Mouse (Mus musculus) lung, postnatal 4 days (tissue): ENCODE data around the gene Nmral1.
"Not testable (repeated sequence)": the region's sequence is repeated elsewhere in the genome, so short reads cannot be mapped to it uniquely, and the experiment has no call there.

ENCODE experiments used
- DNase-seq, 2 experiments: peaks; one replicate each; pipeline ENCODE4 v3.0.0; 2021

The Nmral1 gene

GRCm38 (mm10) chr16:4718753-4719518 is at the start of gene Nmral1:
TSS of gene Nmral1 (minus strand) at chr16:4719356.
- DNase-seq, result peak; percentile 71

DNA sequence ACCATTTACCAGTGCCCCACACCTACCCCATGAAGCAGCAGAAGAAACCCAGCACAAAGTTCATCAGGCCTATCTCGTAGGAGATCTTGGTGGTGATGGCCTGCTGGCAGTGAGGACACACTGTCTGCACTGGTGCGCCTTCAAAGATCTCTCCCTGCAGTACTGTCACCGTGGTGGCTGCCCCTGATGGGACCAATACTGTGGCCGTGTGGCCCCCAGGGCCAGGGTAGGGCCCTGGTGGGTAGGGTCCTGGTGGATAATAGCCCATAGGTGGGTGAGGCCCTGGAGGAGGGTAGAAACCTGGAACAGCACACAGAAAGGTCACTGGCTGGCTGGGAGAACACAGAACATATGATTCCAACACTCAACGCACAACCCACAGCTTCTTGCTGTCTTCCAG is 49.6 kb upstream of the Nmral1 start:
- no peak for DNase-seq

DNA sequence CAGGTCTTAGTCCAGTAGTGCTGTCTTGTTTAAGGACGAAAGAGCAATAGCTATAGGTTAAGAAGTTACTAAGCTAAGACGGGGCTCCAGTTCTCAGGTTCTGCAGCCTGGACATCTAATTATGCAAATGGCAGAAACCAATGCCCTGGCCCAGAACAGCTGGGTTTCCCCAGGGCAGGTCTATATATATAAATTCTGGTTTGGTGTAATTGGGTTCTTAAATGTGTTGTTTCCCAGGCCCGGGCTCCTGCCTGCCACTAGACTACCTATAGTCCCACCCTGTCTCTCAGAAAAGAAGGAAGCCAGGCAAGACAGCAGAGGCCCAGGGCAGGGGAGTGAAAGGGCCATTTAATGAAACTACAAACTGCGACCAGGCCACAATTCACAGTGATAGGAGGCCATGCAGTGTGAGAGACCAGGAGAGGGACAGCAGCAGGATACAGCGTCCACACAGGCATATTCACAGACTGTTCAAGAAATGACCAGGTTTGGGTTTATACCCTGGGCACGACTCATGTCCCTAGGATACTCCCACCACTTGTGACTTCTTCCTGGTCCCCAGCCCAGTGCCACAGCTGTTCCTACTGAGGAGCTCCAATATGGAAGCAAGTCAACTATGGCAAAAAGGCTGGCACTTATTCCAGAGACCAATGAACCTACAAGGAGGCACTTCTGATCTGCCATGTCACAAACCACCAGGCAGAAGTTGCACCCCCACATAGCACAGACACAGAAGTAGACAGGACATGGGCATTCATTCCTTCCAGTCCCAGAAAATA is 48.0 kb upstream of the Nmral1 start:
- DNase-seq, result no peak

GRCm38 (mm10) chr16:4765852-4766251 is 46.7 kb upstream of the Nmral1 start:
- no peak for DNase-seq

GRCm38 (mm10) chr16:4763276-4763675 is 44.1 kb upstream of the Nmral1 start:
- DNase-seq, result peak in 1 of 2 experiments; percentile 41

GRCm38 (mm10) chr16:4762437-4762836 is 43.3 kb upstream of the Nmral1 start:
- DNase-seq, result no peak

- not testable (repeated sequence) for DNase-seq
Observed at GRCm38 (mm10) chr16:4756660-4757335, 37.6 kb upstream of the Nmral1 start.

GRCm38 (mm10) chr16:4754045-4754444 is 34.9 kb upstream of the Nmral1 start:
- DNase-seq, result no peak

GRCm38 (mm10) chr16:4752155-4752554 is 33.0 kb upstream of the Nmral1 start:
- DNase-seq, result no peak

- no peak for DNase-seq
Observed at GRCm38 (mm10) chr16:4742186-4742585, 23.0 kb upstream of the Nmral1 start.

DNA sequence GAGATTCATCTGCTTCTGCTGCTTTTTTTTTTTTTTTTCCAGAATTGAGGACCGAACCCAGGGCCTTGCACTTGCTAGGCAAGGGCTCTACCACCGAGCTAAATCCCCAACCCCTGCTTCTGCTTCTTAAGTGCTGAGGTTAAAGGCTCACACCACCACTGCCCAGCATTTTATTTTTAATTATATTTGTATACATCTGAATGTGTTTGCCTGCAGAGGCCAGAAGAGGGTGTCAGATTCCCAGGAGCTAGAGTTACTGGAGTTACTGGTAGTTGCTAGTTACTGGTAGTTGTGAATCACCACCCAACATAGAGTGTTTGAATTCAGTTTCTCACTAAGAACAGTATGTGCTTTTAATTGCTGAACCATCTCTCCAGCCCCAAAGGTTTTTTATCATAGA is 20.8 kb upstream of the Nmral1 start:
- DNase-seq, result no peak

- no peak for DNase-seq
Observed at GRCm38 (mm10) chr16:4736262-4736661, 17.1 kb upstream of the Nmral1 start.

GRCm38 (mm10) chr16:4730776-4731358 is 11.7 kb upstream of the Nmral1 start:
- no peak for DNase-seq

DNA sequence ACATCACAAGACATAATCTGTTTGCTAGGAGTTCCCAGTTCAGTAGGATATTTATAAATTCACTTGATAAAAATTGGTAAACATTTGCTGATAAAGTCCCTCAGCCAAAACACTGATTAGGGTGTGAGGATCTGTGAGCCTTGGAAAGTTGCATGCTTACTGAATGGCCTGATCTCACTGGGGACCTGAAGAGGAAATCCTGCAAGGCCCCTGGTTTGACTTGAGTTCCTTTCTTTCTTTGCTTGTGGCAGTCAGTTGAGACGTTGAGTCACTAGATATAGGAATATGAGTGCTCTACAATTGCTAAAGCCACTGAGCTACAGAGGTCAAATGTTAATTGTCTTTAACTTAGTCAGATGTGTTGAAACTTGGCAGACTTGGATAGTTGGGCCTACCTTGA is 8.8 kb upstream of the Nmral1 start:
- no peak for DNase-seq

GRCm38 (mm10) chr16:4727526-4727925 is 8.4 kb upstream of the Nmral1 start:
- DNase-seq, result no peak

DNA sequence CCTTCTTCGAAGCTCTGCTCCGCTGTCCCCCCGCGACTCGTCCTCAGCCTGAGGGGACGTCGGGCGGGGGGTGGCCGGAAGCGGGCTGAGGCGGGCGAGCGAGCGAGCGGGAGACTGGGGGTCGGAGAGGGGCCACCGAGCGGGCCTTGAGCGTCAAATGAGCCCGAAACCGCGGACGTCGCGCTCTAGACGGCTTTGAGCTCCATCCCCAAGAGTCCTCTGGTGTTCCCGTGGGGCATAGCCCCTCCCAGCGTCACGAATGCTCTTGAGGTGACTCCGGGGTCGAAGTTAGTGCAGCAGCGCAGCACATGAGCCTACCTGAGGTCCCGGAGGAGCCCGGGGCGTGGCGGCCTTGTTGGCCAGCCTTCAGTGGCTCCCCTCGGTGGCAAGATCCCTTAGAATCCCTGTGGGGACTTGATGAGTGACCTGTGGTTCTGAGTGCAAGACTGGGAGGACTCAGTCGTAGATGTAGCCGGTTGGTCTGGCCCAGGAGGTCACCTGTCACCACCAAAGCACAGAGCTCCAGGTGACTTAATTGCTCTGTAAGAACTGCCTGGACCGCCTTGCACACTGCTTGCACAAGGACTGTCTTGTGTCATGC is 7.5 kb upstream of the Nmral1 start:
- DNase-seq, result no peak

- DNase-seq, result peak; percentile 96 to 97
Observed at GRCm38 (mm10) chr16:4725780-4726527, 6.8 kb upstream of the Nmral1 start, which contains the start of gene Hmox2. TSS of gene Hmox2 (plus strand) at chr16:4726361.

DNA sequence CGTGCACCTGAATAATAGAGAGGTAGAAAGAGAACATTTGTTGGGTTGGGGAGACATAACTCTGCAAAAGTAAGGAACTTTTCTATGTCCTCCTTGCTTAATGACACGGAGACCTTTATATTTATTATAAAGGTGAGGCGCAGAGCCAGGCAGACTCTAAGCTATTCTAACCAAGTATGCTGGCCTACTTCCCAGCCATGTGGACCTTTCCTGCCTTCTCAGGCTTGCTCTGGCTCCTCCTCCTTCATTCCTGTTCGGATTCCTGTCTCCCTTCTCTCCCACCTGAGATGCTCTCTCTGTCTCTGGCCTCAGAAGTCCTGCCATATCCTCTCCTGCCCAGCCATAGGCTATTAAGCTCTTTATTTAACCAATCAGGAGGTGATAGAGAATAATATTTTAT is 6.1 kb upstream of the Nmral1 start:
- DNase-seq, result no peak

DNA sequence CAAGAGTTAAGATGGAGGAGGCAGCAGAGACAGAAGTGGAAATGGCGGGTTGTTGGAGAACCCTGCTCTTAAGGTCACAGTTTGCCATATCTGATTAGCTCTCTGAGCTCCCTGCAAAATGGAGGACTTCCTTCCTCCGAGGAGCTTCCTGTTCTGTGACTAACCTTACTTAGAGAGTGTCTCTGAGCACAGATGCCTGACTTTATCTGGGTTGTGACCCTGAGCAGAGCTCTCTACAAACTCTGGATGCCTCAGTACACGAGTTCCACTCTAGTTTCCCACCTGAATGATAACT is 3.7 kb upstream of the Nmral1 start:
- no peak for DNase-seq

DNA sequence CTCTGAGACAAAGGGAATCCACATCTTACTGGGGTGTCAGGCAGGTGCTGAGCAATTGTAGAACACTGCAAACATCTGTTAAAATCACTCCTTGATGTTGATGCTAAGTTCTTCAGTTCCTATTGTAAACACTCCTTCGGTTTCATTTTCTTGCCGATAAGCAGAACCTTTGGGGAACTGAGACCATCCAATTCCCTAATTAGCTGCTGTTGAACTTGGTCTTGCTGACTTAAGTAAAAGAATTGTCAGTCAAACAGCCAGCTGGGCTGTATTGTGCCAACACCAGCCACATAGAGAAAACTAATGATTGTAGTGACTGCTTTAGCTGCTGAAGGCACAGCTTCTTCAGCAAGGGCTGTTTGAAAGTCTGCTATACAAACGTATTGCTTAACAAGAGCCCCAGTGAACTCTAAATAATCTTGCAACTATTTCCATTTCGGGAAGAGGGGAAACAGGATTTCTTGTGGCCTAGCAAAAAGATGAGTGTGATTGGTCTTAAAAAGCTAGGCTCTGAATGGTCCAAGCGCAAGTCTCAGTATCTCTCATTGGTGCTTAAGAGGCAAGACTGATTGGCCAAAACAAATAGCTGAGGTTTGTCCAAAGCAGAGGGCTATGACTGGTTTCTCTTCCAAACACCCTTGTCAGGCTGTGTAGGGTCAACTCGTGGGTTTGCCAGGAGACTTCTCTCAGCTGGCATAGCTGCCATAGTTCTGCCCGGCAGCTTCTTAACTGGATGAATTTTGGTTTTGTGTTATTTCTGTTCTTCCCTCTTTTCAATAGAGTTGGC is 3.2 kb upstream of the Nmral1 start:
- peak; percentile 38 for DNase-seq

DNA sequence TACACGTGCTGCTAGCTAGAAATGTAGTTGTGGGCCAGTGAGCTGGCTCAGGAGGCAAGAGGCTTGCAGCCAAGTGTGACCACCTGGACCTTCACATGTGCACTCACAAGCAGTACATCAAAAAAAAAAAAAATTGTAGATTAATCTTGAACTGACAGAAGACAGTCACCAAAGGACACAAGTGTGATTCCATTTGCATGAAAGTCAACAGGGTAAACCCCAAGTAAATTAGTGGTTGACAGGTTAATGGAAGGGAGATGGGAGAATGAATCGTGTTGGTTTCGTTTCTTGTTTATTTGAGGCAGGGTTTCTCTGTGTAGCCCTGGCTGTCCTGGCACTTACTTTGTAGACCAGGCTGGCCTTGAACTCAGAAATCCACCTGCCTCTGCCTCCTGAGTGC is 1.3 kb downstream of the Nmral1 start:
- no peak for DNase-seq
